Mouse (Mus musculus): ENCODE results near the gene Pigr. TPM values are rescaled to one million over a fixed set of nuclear protein-coding genes. Genes with fewer than 3 reads are reported as not detected.

The Pigr gene
- total and polyA plus RNA-seq, 3 experiments: 3.1 TPM; not detected in 2

- DNase-seq: no peak
- Histone ChIP-seq H3K9ac (ENCODE audit: low read depth, low read length) (no peak overlapping the region), H3K27me3 (ENCODE audit: control insufficient read depth, insufficient read depth, low read length) (no peaks in the 10 kb centered on the region), H3K4me1 (ENCODE audit: control insufficient read depth, insufficient read depth, low read length) (no peaks in the 10 kb centered on the region), H3K27ac (no peak overlapping the region), H3K36me3 (ENCODE audit: control insufficient read depth, insufficient read depth, low read length) (no peaks in the 10 kb centered on the region), H3K4me3 (no peak overlapping the region), H3K79me2 (replicated peaks; ENCODE audit: control insufficient read depth, insufficient read depth, low read length) (no peaks in the 10 kb centered on the region)
- intact Hi-C loops (cut with DNase I): no loop called here
- no peak for TF ChIP-seq EP300 (IDR thresholded peaks at IDR 0.05; ENCODE audit: insufficient read depth, low read depth, low read length)
- no peak for TF ChIP-seq POLR2A (IDR thresholded peaks at IDR 0.05; ENCODE audit: insufficient read depth, low read depth, low read length)
- no peak for TF ChIP-seq CTCF (IDR thresholded peaks at IDR 0.05)
- WGBS: 80% methylated on average over 6 of the region's 6 CpGs
Measured at GRCm38 (mm10) chr1:130835161-130835936, 8.9 kb downstream of the Pigr start.

GRCm38 (mm10) chr1:130838288-130838687 is 11.8 kb downstream of the Pigr start:
- H3K4me3 ChIP-seq: no peak overlapping the region
- no peak for DNase-seq
- 53% methylated on average over 6 of the region's 6 CpGs for WGBS
- intact Hi-C loops (cut with DNase I): no loop called here
- H3K27ac ChIP-seq: no peak overlapping the region
- no peaks in the 10 kb centered on the region for H3K27me3 ChIP-seq (ENCODE audit: control insufficient read depth, insufficient read depth, low read length)
- TF ChIP-seq POLR2A (IDR thresholded peaks at IDR 0.05; ENCODE audit: insufficient read depth, low read depth, low read length) (no peak), CTCF (IDR thresholded peaks at IDR 0.05) (peak; percentile 34)
- no peaks in the 10 kb centered on the region for H3K36me3 ChIP-seq (ENCODE audit: control insufficient read depth, insufficient read depth, low read length)
- H3K79me2 ChIP-seq (replicated peaks; ENCODE audit: control insufficient read depth, insufficient read depth, low read length): no peaks in the 10 kb centered on the region
- H3K4me1 ChIP-seq (ENCODE audit: control insufficient read depth, insufficient read depth, low read length): no peaks in the 10 kb centered on the region
- no peak overlapping the region for H3K9ac ChIP-seq (ENCODE audit: low read depth, low read length)

- Histone ChIP-seq H3K27ac (no peak overlapping the region), H3K36me3 (ENCODE audit: control insufficient read depth, insufficient read depth, low read length) (no peaks in the 10 kb centered on the region), H3K4me3 (no peak overlapping the region), H3K9ac (ENCODE audit: low read depth, low read length) (no peak overlapping the region), H3K4me1 (ENCODE audit: control insufficient read depth, insufficient read depth, low read length) (no peaks in the 10 kb centered on the region), H3K79me2 (replicated peaks; ENCODE audit: control insufficient read depth, insufficient read depth, low read length) (no peaks in the 10 kb centered on the region), H3K27me3 (ENCODE audit: control insufficient read depth, insufficient read depth, low read length) (no peaks in the 10 kb centered on the region)
- intact Hi-C loops (cut with DNase I): no loop called here
- TF ChIP-seq POLR2A (IDR thresholded peaks at IDR 0.05; ENCODE audit: insufficient read depth, low read depth, low read length) (no peak), EP300 (IDR thresholded peaks at IDR 0.05; ENCODE audit: insufficient read depth, low read depth, low read length) (no peak), CTCF (IDR thresholded peaks at IDR 0.05) (no peak)
- DNase-seq: no peak
- WGBS: 74% methylated on average over 8 of the region's 8 CpGs
Measured at GRCm38 (mm10) chr1:130840599-130841379, 14.3 kb downstream of the Pigr start.

GRCm38 (mm10) chr1:130841621-130842020 is 15.1 kb downstream of the Pigr start:
- no peaks in the 10 kb centered on the region for H3K4me1 ChIP-seq (ENCODE audit: control insufficient read depth, insufficient read depth, low read length)
- TF ChIP-seq CTCF (IDR thresholded peaks at IDR 0.05): no peak
- no peak for TF ChIP-seq POLR2A (IDR thresholded peaks at IDR 0.05; ENCODE audit: insufficient read depth, low read depth, low read length)
- no peak for TF ChIP-seq EP300 (IDR thresholded peaks at IDR 0.05; ENCODE audit: insufficient read depth, low read depth, low read length)
- 86% methylated on average over 7 of the region's 7 CpGs for WGBS

GRCm38 (mm10) chr1:130844516-130844915 is 18.0 kb downstream of the Pigr start:
- 85% methylated on average over 7 of the region's 7 CpGs for WGBS
- H3K79me2 ChIP-seq (replicated peaks; ENCODE audit: control insufficient read depth, insufficient read depth, low read length): no peaks in the 10 kb centered on the region

More at GRCm38 (mm10) chr1:130841621-130842020, 15.1 kb downstream of the Pigr start:
- H3K9ac ChIP-seq (ENCODE audit: low read depth, low read length): no peak overlapping the region
- H3K27me3 ChIP-seq (ENCODE audit: control insufficient read depth, insufficient read depth, low read length): no peaks in the 10 kb centered on the region
- no peaks in the 10 kb centered on the region for H3K36me3 ChIP-seq (ENCODE audit: control insufficient read depth, insufficient read depth, low read length)
- intact Hi-C loops (cut with DNase I): no loop called here
- no peak overlapping the region for H3K27ac ChIP-seq
- no peak for DNase-seq
- no peaks in the 10 kb centered on the region for H3K79me2 ChIP-seq (replicated peaks; ENCODE audit: control insufficient read depth, insufficient read depth, low read length)
- no peak overlapping the region for H3K4me3 ChIP-seq

More at GRCm38 (mm10) chr1:130844516-130844915, 18.0 kb downstream of the Pigr start:
- Histone ChIP-seq H3K27ac (no peak overlapping the region), H3K4me3 (no peak overlapping the region), H3K27me3 (ENCODE audit: control insufficient read depth, insufficient read depth, low read length) (no peaks in the 10 kb centered on the region), H3K9ac (ENCODE audit: low read depth, low read length) (no peak overlapping the region), H3K4me1 (ENCODE audit: control insufficient read depth, insufficient read depth, low read length) (no peaks in the 10 kb centered on the region), H3K36me3 (ENCODE audit: control insufficient read depth, insufficient read depth, low read length) (no peaks in the 10 kb centered on the region)
- intact Hi-C loops (cut with DNase I): no loop called here
- TF ChIP-seq EP300 (IDR thresholded peaks at IDR 0.05; ENCODE audit: insufficient read depth, low read depth, low read length): no peak
- TF ChIP-seq CTCF (IDR thresholded peaks at IDR 0.05): no peak
- TF ChIP-seq POLR2A (IDR thresholded peaks at IDR 0.05; ENCODE audit: insufficient read depth, low read depth, low read length): no peak
- no peak for DNase-seq
